Mouse (Mus musculus) gastrocnemius, postnatal 25 days (tissue): ENCODE data around the gene Iqgap2. TPM values are rescaled to one million over a fixed set of nuclear protein-coding genes. Genes with fewer than 3 reads are reported as not detected.

Experiments used
- DNase-seq: peaks from one replicate; pipeline ENCODE4 v3.0.0; 2022
- total RNA-seq, 2 experiments: library from RNA; stranded (reverse); gene quantifications; 1 replicate in 1 of 2; 2 replicates in 1 of 2; pipeline ENCODE4 v1.2.3; 2021

The Iqgap2 gene
- total RNA-seq, 2 experiments from 2014 or later, result 1.5 to 2.0 TPM

DNA sequence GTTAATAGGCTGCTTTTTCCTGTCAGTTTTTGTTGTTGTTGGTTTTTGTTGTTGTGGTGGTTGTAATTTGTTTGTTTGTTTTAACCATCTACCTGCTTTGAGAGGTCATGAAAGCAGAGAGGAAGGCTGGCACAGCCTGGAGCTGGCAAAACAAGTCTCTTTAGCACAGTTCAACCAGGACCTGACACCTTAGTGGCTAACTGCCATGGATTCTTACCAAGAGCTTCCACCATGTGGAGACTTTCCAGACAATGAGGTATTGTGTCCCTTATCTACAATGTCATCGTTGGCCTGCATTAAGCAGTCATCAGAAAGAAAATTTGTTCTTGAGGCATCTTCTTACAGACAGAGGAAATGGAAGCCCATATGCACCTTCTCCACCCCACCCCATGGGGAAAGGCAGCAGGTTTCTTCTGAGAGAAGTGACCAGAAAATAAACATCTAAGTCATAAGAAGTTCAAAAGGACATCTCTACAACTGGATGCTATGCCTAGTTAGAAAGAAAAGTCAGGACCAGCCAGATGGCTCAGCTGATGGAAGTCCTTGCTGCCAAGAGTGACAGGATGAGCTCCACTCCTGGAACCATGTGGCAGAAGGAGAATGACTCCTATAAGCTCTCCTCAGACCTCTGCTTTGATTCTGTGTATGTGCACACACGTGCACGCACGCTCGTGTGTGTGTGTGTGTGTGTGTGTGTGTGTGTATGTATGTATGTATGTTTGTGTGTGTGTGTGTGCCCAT lies 113.9 kb downstream of the Iqgap2 start:
- DNase-seq, result no peak

DNA sequence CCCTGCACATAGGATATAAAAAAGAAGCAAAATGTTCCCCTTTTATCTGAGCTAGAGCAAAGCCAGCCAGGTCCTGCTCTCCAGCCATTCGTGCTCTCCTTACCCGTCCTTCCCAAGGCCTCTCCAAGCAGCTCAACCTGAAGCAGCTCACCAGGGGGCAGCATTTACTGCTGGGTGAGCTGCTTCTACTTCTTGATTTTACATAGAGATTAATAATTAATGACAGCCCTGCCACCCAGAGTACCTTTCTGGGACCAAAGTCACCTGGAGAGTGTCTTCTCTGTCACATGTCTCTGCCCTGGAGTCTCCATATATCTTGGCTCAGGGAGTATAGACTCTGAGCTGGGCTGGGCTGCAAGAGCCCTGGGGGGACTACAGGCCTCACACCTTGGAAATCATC lies 114.5 kb downstream of the Iqgap2 start:
- peak; percentile 29 for DNase-seq

- DNase-seq, result no peak
Observed at GRCm38 (mm10) chr13:95774966-95775696, 116.6 kb downstream of the Iqgap2 start.

DNA sequence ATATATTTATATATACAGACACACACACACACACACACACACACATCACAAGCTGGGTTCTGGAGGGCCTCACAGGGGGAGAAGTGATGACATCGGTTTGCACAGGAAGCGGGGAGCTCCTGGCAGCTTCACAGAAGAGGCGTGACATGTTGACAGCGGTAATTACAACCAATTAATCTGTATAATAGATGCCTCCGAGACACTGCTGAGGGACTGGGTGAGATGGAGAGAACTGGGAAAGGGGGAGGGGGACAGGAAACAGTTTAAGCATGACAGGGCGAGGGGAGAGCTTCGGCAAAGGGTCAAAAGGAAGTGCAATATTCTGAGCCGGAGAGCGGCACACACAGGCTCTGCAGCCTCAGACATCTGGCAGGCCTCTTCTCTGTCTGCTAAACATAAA lies 126.7 kb downstream of the Iqgap2 start:
- no peak for DNase-seq

DNA sequence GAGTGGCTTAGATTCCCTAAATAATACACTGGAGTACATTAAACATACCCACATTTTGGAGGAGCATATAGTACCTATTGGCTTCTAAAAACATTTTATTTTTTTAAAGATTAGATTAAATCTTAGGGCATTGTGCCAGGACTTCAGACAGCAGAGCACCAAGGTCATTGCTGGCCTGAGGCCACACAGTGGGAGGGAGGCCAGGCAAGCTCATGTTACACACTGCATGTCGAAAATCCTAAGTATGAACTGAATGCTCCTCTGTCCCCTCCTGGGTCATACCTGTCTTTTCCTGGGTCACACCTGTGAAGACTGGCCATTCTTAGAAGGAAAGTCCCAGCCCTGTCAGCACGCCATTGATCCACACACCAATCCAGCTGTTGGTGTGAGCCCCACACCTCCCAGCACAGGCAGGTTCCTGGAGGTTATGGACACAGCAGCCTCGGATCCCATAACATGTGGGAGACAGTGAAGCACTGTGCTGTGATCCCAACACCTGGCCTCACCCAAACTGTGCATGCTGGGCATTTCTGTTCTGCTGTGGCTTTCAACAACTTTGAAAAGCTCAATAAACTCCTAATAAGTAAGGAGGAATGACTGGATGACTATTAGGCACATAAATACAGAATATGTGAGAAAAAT lies 127.7 kb downstream of the Iqgap2 start:
- DNase-seq, result no peak

DNA sequence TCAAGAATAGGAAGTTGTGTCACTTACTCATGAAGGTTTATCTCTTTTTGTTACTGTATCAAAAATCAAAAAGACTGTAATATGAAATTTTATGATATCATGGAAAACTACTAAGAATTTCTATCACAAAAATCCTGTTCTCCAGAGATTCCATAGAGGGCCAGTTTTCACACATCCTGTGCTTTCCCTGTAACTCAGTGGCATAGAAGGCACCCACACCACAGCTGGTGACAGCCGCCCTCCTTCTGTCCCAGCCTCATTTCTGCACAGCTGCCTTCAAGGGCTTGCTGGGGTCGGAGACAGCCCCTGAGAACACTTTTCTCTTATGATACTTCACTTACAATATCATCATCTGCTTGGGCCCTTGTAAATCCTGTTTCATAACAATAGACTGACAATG lies 131.9 kb downstream of the Iqgap2 start:
- DNase-seq, result no peak

DNA sequence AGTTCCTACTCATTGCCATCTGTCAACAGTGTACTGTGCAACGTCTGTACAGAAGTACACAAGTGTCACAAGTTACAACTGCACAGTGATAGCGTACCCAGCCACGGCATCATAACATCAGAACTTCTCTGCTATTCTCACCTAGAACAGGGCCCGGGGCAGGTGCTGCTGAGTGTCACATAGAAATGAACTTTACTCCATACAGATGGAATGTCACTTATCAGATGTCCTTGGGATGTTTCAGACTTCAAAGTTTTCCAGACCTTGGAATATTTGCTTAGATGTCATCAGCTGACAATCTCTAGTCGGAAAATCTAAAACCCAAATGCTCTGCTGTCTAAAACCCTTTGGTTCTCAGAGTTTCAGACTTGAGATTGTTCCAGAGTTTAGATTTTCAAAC lies 137.4 kb downstream of the Iqgap2 start:
- DNase-seq, result no peak

- no peak for DNase-seq
Observed at GRCm38 (mm10) chr13:95752386-95752785, 139.3 kb downstream of the Iqgap2 start.

DNA sequence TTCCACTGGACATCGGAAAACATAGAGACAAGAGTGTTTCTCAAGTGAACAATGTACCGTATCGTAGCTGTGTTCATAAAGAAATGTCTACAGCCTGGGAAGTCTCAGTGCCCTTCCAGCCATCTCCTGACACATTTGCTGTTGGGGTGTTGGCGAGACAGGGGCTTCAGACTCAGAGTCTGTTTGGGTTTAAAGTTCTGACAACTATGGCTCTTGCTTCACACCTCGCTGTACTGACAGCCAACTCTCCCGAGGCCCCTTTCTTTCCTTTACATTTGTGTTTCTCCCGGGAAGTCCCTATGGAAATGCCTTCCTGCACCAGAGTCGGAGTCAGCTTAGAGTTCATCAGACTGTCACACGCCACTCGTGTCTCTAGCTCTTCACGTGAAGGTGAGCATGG lies 144.2 kb downstream of the Iqgap2 start:
- no peak for DNase-seq

- DNase-seq, result no peak
Observed at GRCm38 (mm10) chr13:95747101-95747500, 144.6 kb downstream of the Iqgap2 start.

- DNase-seq, result no peak
Observed at GRCm38 (mm10) chr13:95746509-95746908, 145.2 kb downstream of the Iqgap2 start.

DNA sequence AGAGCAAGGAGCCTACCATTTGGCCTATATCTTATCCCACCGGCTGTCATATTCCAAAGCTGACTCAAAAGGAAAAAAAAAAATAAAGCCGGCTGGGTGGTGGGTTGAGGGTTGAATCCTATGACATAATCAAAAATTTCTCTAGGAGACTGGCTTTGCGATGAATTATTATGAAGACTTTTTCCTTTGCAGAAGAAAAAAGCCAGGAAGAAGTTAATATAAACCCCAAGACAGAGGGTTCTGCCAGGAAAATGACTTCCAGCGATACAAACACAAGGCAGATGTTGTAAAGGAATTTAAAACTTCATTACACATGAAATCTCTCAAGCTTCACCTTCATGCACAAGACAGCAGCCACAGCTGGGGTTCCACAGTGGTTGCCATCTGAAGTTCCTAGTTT lies 146.3 kb downstream of the Iqgap2 start:
- DNase-seq, result no peak

DNA sequence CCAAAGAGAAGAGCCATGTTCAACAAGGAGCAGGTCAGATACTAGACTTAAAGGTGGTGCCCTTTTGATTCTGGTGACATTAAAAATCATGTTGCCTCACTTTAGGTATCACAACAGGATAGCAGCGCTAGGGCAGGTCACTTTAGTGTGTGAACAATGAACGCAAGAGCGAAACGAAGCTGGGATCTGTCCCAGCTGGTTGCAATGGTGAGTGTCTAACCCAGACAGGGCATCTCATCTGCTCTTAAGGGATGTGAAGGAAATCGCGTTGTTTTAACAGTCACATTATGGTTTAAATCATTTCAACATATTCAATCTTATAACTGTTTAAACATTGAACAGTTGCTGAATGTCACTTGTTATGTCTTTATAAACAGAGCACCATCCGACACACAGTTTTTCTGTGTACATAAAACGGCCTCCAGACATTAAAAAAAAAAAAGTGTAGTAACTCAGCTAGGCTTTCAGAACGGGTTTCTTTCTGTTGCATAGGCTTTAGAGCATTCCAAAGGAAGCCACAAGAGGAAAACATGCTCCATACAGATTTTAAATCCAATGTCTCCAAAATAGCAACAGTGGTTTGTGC lies 148.7 kb downstream of the Iqgap2 start:
- no peak for DNase-seq

DNA sequence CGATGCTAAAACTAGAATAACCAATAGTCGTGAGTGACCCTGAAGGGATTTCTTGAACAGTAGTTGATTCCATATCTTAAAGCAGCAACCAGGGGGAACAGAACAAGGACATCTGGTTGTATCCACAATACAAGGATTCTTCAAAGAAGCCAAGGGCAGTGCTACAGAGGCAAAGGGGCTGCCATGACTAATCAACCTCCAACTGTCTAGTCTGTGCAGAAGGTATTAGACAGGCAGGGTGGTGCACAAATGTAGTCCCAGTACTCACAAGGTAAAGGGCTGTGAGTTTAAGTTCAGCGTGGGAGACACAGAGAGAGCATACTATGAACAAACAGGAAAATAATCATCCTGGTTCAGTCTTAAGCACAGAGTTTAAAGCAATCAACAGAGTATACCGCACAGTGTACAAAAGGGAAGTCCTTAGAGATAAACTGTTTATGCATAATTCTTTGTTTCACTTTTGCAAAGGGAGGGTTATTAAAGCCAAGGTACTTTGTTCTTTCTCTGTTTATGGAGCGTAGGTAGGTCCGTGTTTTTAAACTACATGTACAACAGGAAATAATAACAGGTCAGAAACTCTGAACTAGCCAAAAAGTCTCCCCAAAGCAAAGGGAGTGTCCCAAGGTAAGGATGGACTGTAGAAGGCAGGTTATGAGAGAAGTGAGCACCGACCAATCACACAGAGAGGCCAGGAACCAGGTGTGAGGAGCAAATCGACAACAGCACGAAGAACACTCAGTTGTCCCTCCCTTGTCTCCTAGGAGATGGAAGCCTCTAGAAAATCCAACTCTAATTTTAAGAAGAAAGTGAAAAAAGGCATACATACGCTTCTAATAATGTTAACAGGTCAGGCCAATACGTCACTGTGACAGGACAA lies 149.7 kb downstream of the Iqgap2 start:
- DNase-seq, result no peak

- no peak for DNase-seq
Observed at GRCm38 (mm10) chr13:95739651-95740050, 152.1 kb downstream of the Iqgap2 start.

DNA sequence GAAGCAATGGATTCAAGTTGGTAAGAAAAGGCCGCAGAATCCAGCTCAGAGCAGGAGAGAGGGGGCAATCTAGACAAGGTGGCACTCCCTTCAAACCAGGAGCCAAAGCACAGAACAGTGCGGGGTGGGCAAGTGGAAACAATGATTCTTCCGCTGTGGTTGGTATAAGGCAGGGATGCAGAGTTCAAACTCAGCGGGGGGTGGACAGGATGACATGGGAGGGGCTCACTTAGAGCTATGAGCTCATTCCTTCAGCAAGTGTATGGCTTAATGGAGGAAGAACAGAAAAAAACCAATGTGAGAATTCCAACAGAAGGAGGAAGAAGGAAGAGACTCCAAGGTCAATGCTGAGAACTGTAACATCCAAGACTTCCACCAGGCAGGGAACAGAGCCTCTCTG lies 161.2 kb downstream of the Iqgap2 start:
- no peak for DNase-seq

DNA sequence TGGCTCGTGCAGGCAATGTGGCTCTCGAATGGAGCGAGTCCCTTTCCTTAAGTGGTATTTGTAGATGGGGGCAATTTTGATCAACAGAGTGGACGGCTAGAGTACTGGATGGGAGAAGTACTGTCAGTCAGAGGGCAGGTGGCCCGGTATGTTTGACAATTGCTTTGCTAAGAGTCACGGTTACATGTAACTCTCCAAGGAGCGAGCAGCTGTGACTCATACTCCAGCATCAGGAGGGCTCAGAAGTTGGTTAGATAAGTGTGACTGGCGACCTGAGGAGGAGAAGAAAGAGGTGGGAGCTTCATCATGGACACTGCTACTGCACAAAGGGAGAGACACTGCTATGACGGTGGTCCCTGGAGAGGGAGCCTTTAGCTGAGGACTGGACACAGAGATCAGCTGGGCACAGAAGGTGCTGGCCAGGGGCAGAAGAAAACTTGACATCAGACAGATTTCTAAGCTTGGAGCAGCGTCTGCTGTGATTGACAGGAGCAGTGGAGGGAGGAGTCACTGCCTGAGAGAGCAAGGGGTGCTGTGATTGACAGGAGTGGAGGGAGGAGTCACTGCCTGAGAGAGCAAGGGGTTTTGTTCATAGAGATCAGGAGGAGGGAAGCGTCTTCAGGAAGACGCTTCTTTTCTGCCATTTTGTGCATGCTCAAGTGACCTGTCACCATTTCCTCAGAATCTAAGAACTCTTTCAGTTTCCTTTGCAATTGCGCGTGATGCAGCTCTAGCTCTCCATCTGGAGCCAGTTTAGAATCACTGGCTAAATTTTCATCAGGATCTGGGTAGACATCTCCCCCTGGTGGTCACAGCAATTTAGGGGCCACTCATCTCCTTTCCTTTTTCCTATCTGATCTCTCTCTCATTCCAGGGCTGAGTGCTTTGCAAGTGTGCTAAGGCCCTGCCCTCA lies 172.1 kb downstream of the Iqgap2 start:
- DNase-seq, result peak; percentile 24

DNA sequence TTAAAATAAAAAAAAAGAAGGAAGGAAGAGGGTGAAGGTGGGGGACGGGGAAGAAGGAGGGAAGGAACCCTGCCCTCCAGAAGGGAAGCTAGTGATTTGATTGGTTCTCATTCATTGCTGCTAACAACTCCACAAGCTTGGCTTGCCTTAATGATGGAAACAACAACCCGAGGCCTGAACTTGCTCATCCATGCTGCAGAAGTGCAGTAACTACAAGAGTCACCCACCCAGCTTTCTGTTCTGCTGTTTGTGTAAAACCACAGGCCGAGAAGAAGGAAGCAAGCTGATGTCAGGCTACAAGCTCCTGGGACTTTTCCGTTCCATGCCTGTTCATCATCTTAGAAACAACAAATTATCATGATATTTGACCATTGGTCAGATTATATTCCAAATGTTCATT lies 176.4 kb downstream of the Iqgap2 start:
- no peak for DNase-seq

DNA sequence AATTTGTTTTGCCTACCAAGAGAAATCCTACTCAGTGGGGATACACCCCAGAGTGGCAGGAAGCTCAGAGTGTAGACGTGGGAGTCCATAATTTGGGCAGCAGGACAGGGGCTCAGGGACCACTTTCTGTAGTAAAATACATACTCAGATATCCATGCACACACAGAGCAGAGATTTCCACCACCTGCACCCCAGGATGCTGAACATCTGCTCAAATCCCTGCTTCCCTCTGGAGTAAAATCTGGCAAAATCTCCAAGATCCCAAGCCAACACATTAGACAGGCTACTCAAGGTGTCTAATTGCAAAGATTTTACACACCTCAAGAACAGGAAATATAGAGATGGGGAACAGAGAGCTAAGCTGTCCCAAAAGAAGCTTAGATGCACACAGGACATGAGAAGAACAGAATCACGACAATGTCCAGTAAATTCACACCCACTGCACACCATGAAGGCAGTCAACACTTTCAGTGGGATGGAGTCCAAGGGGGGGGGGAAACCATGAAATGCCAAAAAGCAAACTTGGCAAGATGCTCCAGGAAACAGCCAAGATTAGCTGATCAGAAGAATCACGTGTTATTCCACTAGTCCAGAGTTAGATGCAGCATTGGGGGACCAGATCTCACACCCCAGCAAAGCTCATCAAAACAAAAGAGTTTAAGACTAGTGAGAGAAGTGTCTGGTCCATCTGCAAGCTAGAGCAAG lies 177.3 kb downstream of the Iqgap2 start:
- DNase-seq, result no peak
